Comparison of ENCODE assay signal across 8 mouse cellular contexts in the genomic region with DNA sequence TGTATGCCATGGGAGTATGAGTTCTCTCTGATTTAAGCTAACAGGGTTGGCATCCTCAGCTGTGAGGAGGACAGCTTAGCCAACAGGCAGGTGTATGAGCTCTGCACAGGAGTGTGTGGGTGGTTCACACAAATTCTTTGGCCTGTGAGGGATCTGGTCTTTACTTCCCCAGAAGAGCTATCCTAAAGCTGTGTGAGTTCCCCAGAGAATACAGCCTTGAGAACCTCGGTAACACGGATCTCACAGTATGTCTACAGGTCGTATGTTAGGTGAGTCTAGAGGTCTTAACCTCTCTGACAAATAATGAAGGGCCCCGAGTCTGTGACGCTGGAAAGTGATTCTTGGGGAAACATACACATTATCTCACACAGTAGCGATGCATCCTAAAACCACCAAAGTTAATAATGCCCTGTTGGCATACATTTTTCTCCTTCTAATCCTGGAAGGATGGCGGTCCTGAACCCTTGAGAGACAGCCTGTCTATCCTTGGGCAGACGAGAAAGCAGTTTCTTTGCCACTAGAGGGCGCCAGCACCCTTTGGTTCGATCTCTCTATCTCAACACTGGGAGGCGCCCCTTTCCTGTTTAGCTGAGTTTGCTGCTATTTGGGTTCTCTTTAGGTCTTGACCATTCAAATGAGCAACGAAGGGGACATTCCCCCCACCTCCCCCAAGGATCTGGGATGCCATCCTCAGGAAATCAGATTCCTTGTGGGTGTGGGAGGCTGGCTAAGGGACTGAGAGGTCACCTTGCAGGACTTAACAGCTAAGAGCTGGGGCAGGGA. TPM values are rescaled to one million over a fixed set of nuclear protein-coding genes. Genes with fewer than 3 reads are reported as not detected.
A peak's percentile ranks its signal among the peaks of the same experiment; 100 is the strongest.
DNase-seq lines count a peak whose midpoint lies in the region; ATAC-seq and TF ChIP-seq lines count a peak whose summit lies in the region.

No protein-coding gene starts in this region.

- peak; percentile 100 for TF ChIP-seq CTCF in cerebellum, adult 2 months (IDR thresholded peaks at IDR 0.05; ENCODE audit: borderline replicate concordance, insufficient read depth, low read depth, low read length)

- WGBS in cerebellum, adult 2 months, result 20% methylated on average over 12 of the region's 12 CpGs
- 22% methylated on average over 12 of the region's 12 CpGs for WGBS in hindbrain, embryonic 11.5 days

- no peaks in the 10 kb centered on the region for H3K27me3 ChIP-seq in cerebellum, adult 2 months (ENCODE audit: control insufficient read depth, insufficient read depth, low read length)
- no peaks in the 10 kb centered on the region for H3K27me3 ChIP-seq in hindbrain, embryonic 11.5 days (ENCODE audit: control insufficient read depth, insufficient read depth, low read length)

- no peaks in the 10 kb centered on the region for H3K36me3 ChIP-seq in hindbrain, embryonic 11.5 days (ENCODE audit: control insufficient read depth, insufficient read depth, low read length)

- no peak for TF ChIP-seq POLR2A in cerebellum, adult 2 months (IDR thresholded peaks at IDR 0.05; ENCODE audit: borderline replicate concordance, insufficient read depth, low read length)

- no peaks in the 10 kb centered on the region for H3K9me3 ChIP-seq in hindbrain, embryonic 11.5 days (ENCODE audit: control insufficient read depth, low read length)

- no peaks in the 10 kb centered on the region for H3K4me1 ChIP-seq in cerebellum, adult 2 months (ENCODE audit: control insufficient read depth, insufficient read depth, low read length)
- no peaks in the 10 kb centered on the region for H3K4me1 ChIP-seq in hindbrain, embryonic 11.5 days (replicated peaks; ENCODE audit: control insufficient read depth, insufficient read depth, low read length)

- peak; percentile 80 for DNase-seq in MN1 (ENCODE audit: low spot score)
- DNase-seq in cerebellum, adult 2 months, result peak; percentile 85 to 93
- DNase-seq in forelimb bud, embryonic 11.5 days (ENCODE audit: low read depth, low spot score), result peak; percentile 90
- peak; percentile 94 for DNase-seq in hindbrain, embryonic 11.5 days (ENCODE audit: low spot score)
- peak; percentile 95 for DNase-seq in layer of hippocampus, postnatal 10 days (ENCODE audit: low spot score in 2 of 2)
- peak; percentile 94 for DNase-seq in lung, postnatal 10 days
- peak; percentile 74 for DNase-seq in retina, adult 2 months (ENCODE audit: low read depth, low spot score)
- DNase-seq in thymus, postnatal 25 days, result peak; percentile 91

- no peak overlapping the region for H3K4me3 ChIP-seq in cerebellum, adult 2 months (replicated peaks; ENCODE audit: insufficient read depth, low read depth, low read length)
- no peak overlapping the region for H3K4me3 ChIP-seq in hindbrain, embryonic 11.5 days (ENCODE audit: low read depth, low read length)

- peak; percentile 63 for ATAC-seq in hindbrain, embryonic 11.5 days (ENCODE audit: low FRiP score)

- no peak overlapping the region for H3K27ac ChIP-seq in cerebellum, adult 2 months (ENCODE audit: insufficient read depth, low read length)
- no peak overlapping the region for H3K27ac ChIP-seq in hindbrain, embryonic 11.5 days (ENCODE audit: low read depth, low read length)

- H3K9ac ChIP-seq in hindbrain, embryonic 11.5 days (ENCODE audit: low read depth, low read length), result no peak overlapping the region

- H3K4me2 ChIP-seq in hindbrain, embryonic 11.5 days (replicated peaks; ENCODE audit: low read depth, low read length), result no peak overlapping the region

RNA-seq across cellular contexts. Expression of a gene that starts 5.2 kb away (rescaled TPM):
- polyA plus RNA-seq in cerebellum, adult 2 months (2012; rRNA removed), result 46.6 and 53.2 TPM in 2 replicates
- polyA plus RNA-seq in hindbrain, embryonic 11.5 days (2014; fragmentation: Nextera tagmentation; extraction: Ambion mirVana), result 4.4 and 6.9 TPM in 2 replicates
- total RNA-seq in layer of hippocampus, postnatal 10 days (2021), result 10 to 100 TPM; 23.1 to 24.0 TPM
